Mouse (Mus musculus): ENCODE results near the gene Nudt3. TPM values are rescaled to one million over a fixed set of nuclear protein-coding genes. Genes with fewer than 3 reads are reported as not detected.

Nudt3 gene
- total and polyA plus RNA-seq, 3 experiments: 54.4 to 69.2 (median 58.3) TPM

GRCm38 (mm10) chr17:27596376-27597190, 26.7 kb downstream of the Nudt3 start:
- Histone ChIP-seq H3K27ac (ENCODE audit: insufficient read depth, low read depth) (no peak overlapping the region), H3K4me2 (ENCODE audit: insufficient read depth, low read depth, poor library complexity, severe bottlenecking) (no peak overlapping the region), H3K4me3 (replicated peaks in 1 of 3; ENCODE audit: low read depth in 2 of 3, low read length in 2 of 3, poor library complexity in 1 of 3) (no peak overlapping the region), H3K79me2 (replicated peaks; ENCODE audit: control insufficient read depth, extremely low read depth, insufficient read depth, poor library complexity, severe bottlenecking) (peaks cover 4% of the 10 kb centered on the region), H3K9me3 (replicated peaks; ENCODE audit: low read length) (no peaks in the 10 kb centered on the region), H3K4me1 (ENCODE audit: control insufficient read depth in 1 of 2, insufficient read depth in 2 of 2) (peaks cover 5 to 41% of the 10 kb centered on the region in 2 experiments), H3K27me3 (replicated peaks) (no peaks in the 10 kb centered on the region), H3K9ac (ENCODE audit: insufficient read depth, low read depth) (no peak overlapping the region), H3K36me3 (replicated peaks in 1 of 2; ENCODE audit: control insufficient read depth in 1 of 2, insufficient read depth in 1 of 2, low read length in 1 of 2) (peaks cover 29 to 49% of the 10 kb centered on the region in 2 experiments)
- no peak for TF ChIP-seq GABPA (IDR thresholded peaks at IDR 0.05; ENCODE audit: insufficient replicate concordance, low read depth, low read length)
- TF ChIP-seq EP300 (IDR thresholded peaks at IDR 0.05; ENCODE audit: low read length): no peak
- no peak for TF ChIP-seq NRF1 (IDR thresholded peaks at IDR 0.05; ENCODE audit: low read depth, low read length)
- TF ChIP-seq MAFK (IDR thresholded peaks at IDR 0.05; ENCODE audit: insufficient replicate concordance, low read length): no peak
- no peak for TF ChIP-seq RCOR1 (conservative IDR thresholded peaks at IDR 0.05; ENCODE audit: low read depth, low read length)
- no peak for TF ChIP-seq USF2 (conservative IDR thresholded peaks at IDR 0.05; ENCODE audit: low read depth, low read length)
- no peak for TF ChIP-seq ETS1 (conservative IDR thresholded peaks at IDR 0.05; ENCODE audit: low read depth, low read length)
- no peak for TF ChIP-seq KAT2A (IDR thresholded peaks at IDR 0.05; ENCODE audit: insufficient replicate concordance, low read length)
- no peak for TF ChIP-seq CTCF (conservative IDR thresholded peaks at IDR 0.05 in 1 of 2, IDR thresholded peaks at IDR 0.05 in 1 of 2; ENCODE audit: low read depth in 2 of 2, low read length in 2 of 2)
- no peak for TF ChIP-seq HCFC1 (IDR thresholded peaks at IDR 0.05; ENCODE audit: low read depth, low read length)
- dilution Hi-C loops (cut with MboI; ENCODE audit: extremely low pct_ligation_motif_present, extremely low pct_unique_long_range_greater_than_20kb, low sequenced_read_pairs) (no loop called here), in situ Hi-C loops (cut with MboI; ENCODE audit: low pct_ligation_motif_present, low pct_unique_long_range_greater_than_20kb, low sequenced_read_pairs) (no loop called here)
- DNase-seq (ENCODE audit: extremely low read depth): no peak

- DNase-seq (ENCODE audit: extremely low read depth): no peak
- in situ Hi-C loops (cut with MboI; ENCODE audit: low pct_ligation_motif_present, low pct_unique_long_range_greater_than_20kb, low sequenced_read_pairs) (no loop called here), dilution Hi-C loops (cut with MboI; ENCODE audit: extremely low pct_ligation_motif_present, extremely low pct_unique_long_range_greater_than_20kb, low sequenced_read_pairs) (no loop called here)
- peaks cover 4% of the 10 kb centered on the region for H3K79me2 ChIP-seq (replicated peaks; ENCODE audit: control insufficient read depth, extremely low read depth, insufficient read depth, poor library complexity, severe bottlenecking)
- no peak overlapping the region for H3K4me2 ChIP-seq (ENCODE audit: insufficient read depth, low read depth, poor library complexity, severe bottlenecking)
- peaks cover 29 to 56% of the 10 kb centered on the region in 2 experiments for H3K36me3 ChIP-seq (replicated peaks in 1 of 2; ENCODE audit: control insufficient read depth in 1 of 2, insufficient read depth in 1 of 2, low read length in 1 of 2)
- H3K27me3 ChIP-seq (replicated peaks): no peaks in the 10 kb centered on the region
- TF ChIP-seq JUND (conservative IDR thresholded peaks at IDR 0.05; ENCODE audit: low read depth, low read length) (no peak), MXI1 (IDR thresholded peaks at IDR 0.05; ENCODE audit: low read depth, low read length) (no peak), NRF1 (IDR thresholded peaks at IDR 0.05; ENCODE audit: low read depth, low read length) (no peak), POLR2AphosphoS2 (IDR thresholded peaks at IDR 0.05; ENCODE audit: low read depth, low read length) (no peak), E2F4 (IDR thresholded peaks at IDR 0.05; ENCODE audit: insufficient replicate concordance, low read depth, low read length) (no peak), PAX5 (IDR thresholded peaks at IDR 0.05; ENCODE audit: low read length) (no peak), HCFC1 (IDR thresholded peaks at IDR 0.05; ENCODE audit: low read depth, low read length) (no peak), ZNF384 (IDR thresholded peaks at IDR 0.05; ENCODE audit: low read depth, low read length) (no peak), RAD21 (IDR thresholded peaks at IDR 0.05; ENCODE audit: low read depth, low read length) (no peak), CHD1 (IDR thresholded peaks at IDR 0.05; ENCODE audit: low read depth, low read length) (no peak), USF1 (IDR thresholded peaks at IDR 0.05; ENCODE audit: low read depth, low read length) (no peak), IRF4 (IDR thresholded peaks at IDR 0.05; ENCODE audit: low read depth, low read length) (no peak)
- no peak overlapping the region for H3K27ac ChIP-seq (ENCODE audit: insufficient read depth, low read depth)
- no peak overlapping the region for H3K4me3 ChIP-seq (replicated peaks in 1 of 3; ENCODE audit: low read depth in 2 of 3, low read length in 2 of 3, poor library complexity in 1 of 3)
- peaks cover 8 to 38% of the 10 kb centered on the region in 2 experiments for H3K4me1 ChIP-seq (ENCODE audit: control insufficient read depth in 1 of 2, insufficient read depth in 2 of 2)
- H3K9ac ChIP-seq (ENCODE audit: insufficient read depth, low read depth): no peak overlapping the region
- no peaks in the 10 kb centered on the region for H3K9me3 ChIP-seq (replicated peaks; ENCODE audit: low read length)
Observed at GRCm38 (mm10) chr17:27595659-27596375, 27.5 kb downstream of the Nudt3 start.
